Mouse (Mus musculus): ENCODE measurements at regions not wholly inside any gene's neighbourhood (a gene's known extent, or its start where the extent isn't known, plus 50 kb on each side); places are given as distances from the start of the nearest gene placed in this dataset.
"Not testable (repeated sequence)": the region's sequence is repeated elsewhere in the genome, so short reads cannot be mapped to it uniquely, and the experiment has no call there.

DNA sequence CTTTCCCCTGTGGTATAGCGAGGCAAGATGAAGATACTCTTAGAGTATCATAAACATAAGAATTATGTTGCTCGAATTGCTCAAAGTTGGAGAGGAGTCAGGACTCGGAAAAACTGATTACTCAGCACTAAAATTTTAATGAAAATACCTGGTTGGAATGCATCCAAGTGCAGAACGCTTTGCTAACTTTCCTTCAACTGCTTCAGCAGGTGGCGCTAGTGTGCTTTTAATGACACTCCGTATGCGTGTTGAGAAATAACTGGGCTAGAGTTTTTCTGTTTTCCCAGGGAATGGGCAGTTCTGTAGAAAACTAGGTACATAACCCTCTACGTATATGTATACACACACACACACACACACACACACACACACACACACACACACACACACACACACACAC, 221.0 kb downstream of the Grxcr1 start:
- DNase-seq, result peak; percentile 78

- no peak for DNase-seq
These were observed 221.8 kb downstream of the Grxcr1 start for GRCm38 (mm10) chr5:68253476-68253875.

GRCm38 (mm10) chr5:68254111-68254510, 222.5 kb downstream of the Grxcr1 start:
- DNase-seq, result peak; percentile 12

- DNase-seq, result no peak
These were observed 232.6 kb downstream of the Grxcr1 start for GRCm38 (mm10) chr5:68264206-68264605.

- DNase-seq, result peak; percentile 33
These were observed 242.6 kb downstream of the Grxcr1 start for GRCm38 (mm10) chr5:68274271-68274670.

DNA sequence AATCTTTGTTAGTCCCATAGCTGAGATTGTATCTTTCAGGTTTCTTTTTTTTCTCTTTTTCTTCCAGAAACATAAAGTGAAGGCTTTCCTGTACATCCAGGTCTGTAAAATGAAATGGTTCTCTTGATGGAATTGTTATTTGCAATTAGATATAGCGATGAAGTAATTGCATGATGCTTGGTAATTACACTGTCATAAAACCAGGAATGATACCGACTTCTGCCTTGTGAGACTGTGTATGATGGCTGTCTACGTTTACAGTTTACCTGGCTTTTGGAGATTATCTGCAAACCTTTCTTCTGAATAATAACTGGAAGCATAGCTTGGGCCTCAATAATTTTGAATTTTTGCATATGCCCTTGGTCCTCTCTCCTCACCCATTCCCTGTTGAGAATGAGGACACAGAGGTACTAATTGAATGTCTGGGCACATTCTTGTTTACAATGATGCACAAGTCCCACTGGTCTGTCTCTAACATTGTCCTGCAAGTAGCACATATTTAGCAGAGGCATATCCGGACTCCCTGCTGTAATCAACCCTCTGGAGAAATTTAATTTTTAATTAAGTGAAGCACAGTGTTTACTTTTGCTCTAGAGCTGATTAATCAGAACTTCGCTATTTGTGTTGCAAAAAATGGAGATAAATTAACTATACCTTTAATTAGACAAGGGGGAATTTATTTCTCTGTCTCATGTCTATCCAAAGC, 244.1 kb downstream of the Grxcr1 start:
- no peak for DNase-seq

DNA sequence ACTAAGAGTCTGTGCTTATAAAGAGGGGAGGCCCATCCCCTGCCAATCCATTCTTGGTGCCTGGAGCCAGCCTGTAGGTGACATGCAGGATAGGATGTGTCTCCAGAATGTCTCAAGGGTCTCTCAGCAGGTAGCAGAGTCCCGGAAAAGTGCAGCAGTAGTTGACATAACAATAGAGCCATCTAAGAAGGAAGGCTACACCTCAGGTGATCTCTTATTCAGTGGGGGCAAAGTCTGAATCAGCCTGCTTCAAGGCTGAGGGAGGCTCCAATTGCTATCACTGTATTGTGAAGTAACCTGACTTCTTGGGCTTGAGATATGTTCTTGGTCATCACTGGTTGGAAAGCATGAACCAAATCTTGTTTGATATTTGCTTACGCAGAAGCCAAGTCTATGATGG, 264.1 kb downstream of the Grxcr1 start:
- DNase-seq, result not testable (repeated sequence)

DNA sequence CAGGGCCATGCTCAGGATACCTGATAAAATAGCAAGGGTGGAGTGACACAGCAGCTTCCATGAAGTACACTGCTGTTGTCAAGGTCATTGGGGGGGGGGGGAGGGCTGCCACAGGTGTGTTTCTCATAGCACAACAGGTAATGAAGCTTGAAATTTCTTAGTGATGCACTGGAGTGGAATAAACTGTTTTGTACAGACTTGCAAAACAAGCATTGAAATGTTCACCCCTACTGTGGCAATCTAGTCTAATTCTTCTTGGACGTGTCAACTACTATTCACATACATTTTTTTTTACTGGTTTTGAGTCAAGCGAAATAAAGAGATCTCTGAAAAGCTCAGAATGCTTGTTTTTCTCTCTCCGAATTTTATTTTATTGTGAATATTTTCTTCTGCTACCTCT, 281.6 kb downstream of the Grxcr1 start:
- DNase-seq, result no peak

- DNase-seq, result no peak
These were observed 287.3 kb downstream of the Grxcr1 start for GRCm38 (mm10) chr5:68318979-68319378.

DNA sequence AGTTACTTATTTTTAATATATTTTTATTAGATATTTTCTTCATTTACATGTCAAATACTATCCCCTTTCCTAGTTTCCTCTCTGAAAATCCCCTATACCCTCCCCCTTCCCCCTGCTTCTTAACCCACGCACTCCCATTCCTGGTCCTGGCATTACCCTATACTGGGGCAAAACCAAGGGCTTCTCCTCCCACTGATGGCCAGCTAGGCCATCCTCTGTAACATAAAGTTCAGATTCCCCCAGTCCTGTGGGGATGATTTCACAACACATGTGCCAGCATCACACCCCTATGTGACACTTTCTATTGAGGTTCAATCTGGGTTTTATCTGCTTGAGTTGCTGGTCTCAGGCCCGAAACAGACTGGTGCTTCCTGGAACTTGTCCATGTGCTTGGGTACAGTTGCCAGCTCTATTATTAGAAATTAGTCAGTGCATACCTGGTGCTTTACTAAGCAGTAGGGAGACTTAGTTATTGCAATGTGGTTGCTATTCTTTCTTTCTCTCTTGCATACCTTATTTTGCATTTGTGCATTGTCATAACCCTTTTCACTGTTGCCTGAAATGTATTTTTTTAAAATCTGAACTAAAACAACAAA, 295.5 kb downstream of the Grxcr1 start:
- DNase-seq, result peak; percentile 88

- DNase-seq, result no peak
These were observed 297.7 kb downstream of the Grxcr1 start for GRCm38 (mm10) chr5:68329311-68329710.

DNA sequence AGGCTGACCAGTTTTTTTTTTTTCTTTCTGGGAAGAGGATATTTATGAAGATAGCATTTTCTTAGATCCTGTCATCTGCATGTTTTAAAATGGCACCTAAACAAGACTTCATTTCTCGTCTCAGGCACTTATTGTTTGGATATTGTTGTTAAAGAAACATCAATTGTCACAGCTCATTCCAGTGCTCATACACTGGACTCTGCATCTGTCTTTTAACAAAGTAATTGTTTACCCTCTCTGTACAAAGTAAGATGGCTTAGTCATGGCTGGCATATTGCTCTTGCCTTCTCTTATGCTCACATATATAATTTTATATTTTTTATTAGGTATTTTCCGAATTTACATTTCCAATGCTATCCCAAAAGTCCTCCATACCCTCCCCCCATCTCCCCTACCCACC, 298.2 kb downstream of the Grxcr1 start:
- DNase-seq, result no peak

- DNase-seq, result no peak
These were observed 319.3 kb downstream of the Grxcr1 start for GRCm38 (mm10) chr5:68350921-68351320.

DNA sequence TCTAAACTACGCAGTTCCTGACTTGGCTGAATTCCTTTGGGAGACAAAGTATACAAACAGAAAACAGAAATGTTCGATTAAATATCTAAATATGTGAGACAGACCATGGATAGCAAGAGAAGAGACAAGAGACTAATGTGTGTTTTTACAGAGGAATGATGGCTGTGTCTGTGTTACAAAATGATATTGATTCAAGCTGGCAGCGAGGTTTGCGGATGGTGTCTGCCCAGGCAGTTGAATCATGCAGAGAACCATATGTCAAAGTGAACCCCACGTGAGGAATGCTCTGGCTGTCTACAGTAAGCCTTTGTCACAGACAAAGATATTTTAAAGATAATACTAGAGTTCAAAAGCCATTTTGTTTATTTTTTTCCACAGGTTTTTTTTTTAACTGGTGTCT, 320.2 kb downstream of the Grxcr1 start:
- DNase-seq, result peak; percentile 83

- DNase-seq, result peak; percentile 88
These were observed 321.6 kb downstream of the Grxcr1 start for GRCm38 (mm10) chr5:68353211-68353610.

- DNase-seq, result not testable (repeated sequence)
These were observed 322.2 kb downstream of the Grxcr1 start for GRCm38 (mm10) chr5:68353816-68354215.

DNA sequence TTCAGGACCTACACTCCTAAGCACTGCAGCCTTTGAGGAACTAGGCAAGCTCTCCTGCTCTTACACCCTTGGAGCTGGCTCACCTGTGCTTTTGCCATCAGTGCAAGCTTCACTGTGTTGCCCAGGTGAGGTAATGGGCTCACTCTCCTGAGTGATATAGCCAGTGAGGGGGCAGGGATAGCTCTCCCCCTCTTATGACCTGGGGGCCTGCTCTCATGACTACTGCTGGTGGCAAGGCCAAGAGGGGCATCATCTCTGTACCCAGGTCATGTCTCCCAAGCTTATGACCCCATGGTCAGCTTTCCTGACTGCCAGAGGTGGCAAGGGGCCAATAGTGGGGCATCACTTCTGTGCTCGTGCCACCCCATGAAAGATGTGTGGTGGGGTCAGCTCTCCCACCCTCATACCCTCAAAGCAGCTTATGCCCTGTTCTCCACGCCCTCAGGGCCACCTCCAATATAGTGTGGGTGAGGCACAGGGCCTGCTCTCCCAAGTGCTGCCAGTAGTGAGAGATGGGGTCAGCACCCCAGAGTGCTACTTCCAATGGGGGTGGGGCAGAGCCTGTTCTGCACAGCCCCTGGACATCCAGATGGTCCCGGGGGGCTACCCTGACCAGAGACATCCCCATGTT, 330.1 kb downstream of the Grxcr1 start:
- no peak for DNase-seq

GRCm38 (mm10) chr5:68373082-68373481, 341.4 kb downstream of the Grxcr1 start:
- DNase-seq, result no peak
